Mouse (Mus musculus): ENCODE measurements around the gene Greb1. TPM values are rescaled to one million over a fixed set of nuclear protein-coding genes. Genes with fewer than 3 reads are reported as not detected.

The Greb1 gene
- total and polyA plus RNA-seq, 3 experiments: not detected

GRCm38 (mm10) chr12:16768251-16768650 is 32.4 kb downstream of the Greb1 start:
- no peaks in the 10 kb centered on the region for H3K79me2 ChIP-seq (ENCODE audit: control insufficient read depth, insufficient read depth, low read length, poor library complexity)
- no peaks in the 10 kb centered on the region for H3K9me3 ChIP-seq (replicated peaks; ENCODE audit: insufficient read depth, low read length)
- H3K4me1 ChIP-seq (ENCODE audit: control insufficient read depth in 1 of 2, insufficient read depth in 2 of 2, low read length in 2 of 2): no peaks in the 10 kb centered on the region
- H3K4me3 ChIP-seq (ENCODE audit: control insufficient read depth in 1 of 2, insufficient read depth in 1 of 2, low read depth in 2 of 2, low read length in 2 of 2): no peak overlapping the region
- no peak for TF ChIP-seq NELFE (IDR thresholded peaks at IDR 0.05; ENCODE audit: low read depth, low read length)
- TF ChIP-seq MAX (IDR thresholded peaks at IDR 0.05; ENCODE audit: low read length): no peak
- no peak for TF ChIP-seq MAFK (IDR thresholded peaks at IDR 0.05; ENCODE audit: borderline replicate concordance, low read depth, low read length)
- no peak for TF ChIP-seq MAZ (IDR thresholded peaks at IDR 0.05; ENCODE audit: low read depth, low read length)
- no peak for TF ChIP-seq RAD21 (IDR thresholded peaks at IDR 0.05; ENCODE audit: low read depth, low read length)
- H3K9ac ChIP-seq (ENCODE audit: control insufficient read depth, low read depth, low read length, poor library complexity, severe bottlenecking): no peak overlapping the region
- H3K36me3 ChIP-seq (ENCODE audit: control insufficient read depth in 1 of 2, insufficient read depth in 2 of 2, low read length in 2 of 2): no peaks in the 10 kb centered on the region
- DNase-seq (ENCODE audit: low read depth, low spot score): no peak
- peaks cover 3 to 4% of the 10 kb centered on the region in 2 experiments for H3K27me3 ChIP-seq (ENCODE audit: control insufficient read depth in 1 of 2, insufficient read depth in 2 of 2, low read length in 2 of 2)
- H3K27ac ChIP-seq (ENCODE audit: control insufficient read depth, low read depth, low read length): no peak overlapping the region

GRCm38 (mm10) chr12:16764776-16765445 is 35.8 kb downstream of the Greb1 start:
- Histone ChIP-seq H3K4me1 (ENCODE audit: control insufficient read depth in 1 of 2, insufficient read depth in 2 of 2, low read length in 2 of 2) (no peaks in the 10 kb centered on the region), H3K27me3 (ENCODE audit: control insufficient read depth in 1 of 2, insufficient read depth in 2 of 2, low read length in 2 of 2) (peaks cover 3 to 6% of the 10 kb centered on the region in 2 experiments), H3K36me3 (ENCODE audit: control insufficient read depth in 1 of 2, insufficient read depth in 2 of 2, low read length in 2 of 2) (no peaks in the 10 kb centered on the region), H3K9ac (ENCODE audit: control insufficient read depth, low read depth, low read length, poor library complexity, severe bottlenecking) (no peak overlapping the region), H3K79me2 (ENCODE audit: control insufficient read depth, insufficient read depth, low read length, poor library complexity) (no peaks in the 10 kb centered on the region), H3K9me3 (replicated peaks; ENCODE audit: insufficient read depth, low read length) (no peaks in the 10 kb centered on the region), H3K4me3 (ENCODE audit: control insufficient read depth in 1 of 2, insufficient read depth in 1 of 2, low read depth in 2 of 2, low read length in 2 of 2) (no peak overlapping the region), H3K27ac (ENCODE audit: control insufficient read depth, low read depth, low read length) (no peak overlapping the region)
- no peak for TF ChIP-seq RAD21 (IDR thresholded peaks at IDR 0.05; ENCODE audit: low read depth, low read length)
- no peak for TF ChIP-seq MEF2A (IDR thresholded peaks at IDR 0.05; ENCODE audit: extremely low read depth, insufficient replicate concordance, low read depth, low read length, poor library complexity, severe bottlenecking)
- TF ChIP-seq POLR2A (IDR thresholded peaks at IDR 0.05; ENCODE audit: control insufficient read depth in 1 of 2, insufficient read depth in 1 of 2, low read depth in 1 of 2, low read length in 2 of 2, poor library complexity in 1 of 2): no peak
- TF ChIP-seq UBTF (IDR thresholded peaks at IDR 0.05; ENCODE audit: borderline replicate concordance, insufficient read depth, low read depth, low read length): no peak
- no peak for TF ChIP-seq POLR2AphosphoS2 (IDR thresholded peaks at IDR 0.05; ENCODE audit: low read length)
- no peak for TF ChIP-seq POLR2AphosphoS5 (IDR thresholded peaks at IDR 0.05; ENCODE audit: borderline replicate concordance, low read depth, low read length)
- no peak for TF ChIP-seq JUND (IDR thresholded peaks at IDR 0.05; ENCODE audit: low read depth, low read length)
- no peak for TF ChIP-seq GATA1 (IDR thresholded peaks at IDR 0.05; ENCODE audit: low read depth, low read length)
- no peak for TF ChIP-seq TAL1 (IDR thresholded peaks at IDR 0.05; ENCODE audit: low read length)
- no peak for TF ChIP-seq E2F4 (IDR thresholded peaks at IDR 0.05; ENCODE audit: borderline replicate concordance, low read depth, low read length)
- no peak for TF ChIP-seq RCOR1 (IDR thresholded peaks at IDR 0.05; ENCODE audit: low read depth, low read length)
- no peak for DNase-seq (ENCODE audit: low read depth, low spot score)
